Mouse (Mus musculus) granulocyte monocyte progenitor cell, adult 5-6 weeks (primary cell): ENCODE results near the gene Sec31a. TPM values are rescaled to one million over a fixed set of nuclear protein-coding genes. Genes with fewer than 3 reads are reported as not detected.

Source experiments
- ATAC-seq: replicated peaks from 2 replicates; pipeline ENCODE4 v1.8.0; 2016; ENCODE audit warnings: mild to moderate bottlenecking, moderate TSS enrichment, inconsistent platforms; ENCODE audit not compliant: poor library complexity, severe bottlenecking
- total RNA-seq, 2 experiments: library from RNA; stranded (forward) in 1 of 2; stranded (reverse) in 1 of 2; fragments of 200-712, 200-1000 nt in 1 of 2; fragments of >200 nt in 1 of 2; fragmentation: Nextera tagmentation in 1 of 2; gene quantifications; 2 replicates each; pipeline ENCODE4 v1.2.3; 2014 to 2017

Gene Sec31a
- total RNA-seq, 2 experiments from 2014 or later, result 109 to 188 TPM

GRCm38 (mm10) chr5:100412886-100413285 lies 3.1 kb downstream of the Sec31a start:
- ATAC-seq, result no peak

DNA sequence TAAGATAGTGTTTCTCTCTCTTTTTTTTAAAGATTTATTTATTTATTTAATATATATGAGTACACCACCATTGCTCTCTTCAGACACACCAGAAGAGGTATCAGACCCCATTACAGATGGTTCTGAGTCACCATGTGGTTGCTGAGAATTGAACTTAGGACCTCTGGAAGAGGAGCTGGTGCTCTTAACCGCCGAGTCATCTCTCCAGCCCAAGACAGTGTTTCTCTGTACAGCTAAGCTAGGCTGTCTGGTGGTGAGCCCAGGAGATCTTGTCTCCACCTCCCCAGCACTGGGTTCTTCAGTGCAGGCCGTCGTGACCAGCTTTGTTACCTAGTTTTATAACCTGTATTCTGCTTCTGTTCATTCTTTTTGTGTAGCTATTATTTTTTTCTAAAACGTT lies 5.8 kb downstream of the Sec31a start:
- ATAC-seq, result no peak

GRCm38 (mm10) chr5:100408485-100408884 lies 7.5 kb downstream of the Sec31a start:
- ATAC-seq, result no peak

- no peak for ATAC-seq
These were observed 19.3 kb downstream of the Sec31a start for GRCm38 (mm10) chr5:100396753-100397152.

DNA sequence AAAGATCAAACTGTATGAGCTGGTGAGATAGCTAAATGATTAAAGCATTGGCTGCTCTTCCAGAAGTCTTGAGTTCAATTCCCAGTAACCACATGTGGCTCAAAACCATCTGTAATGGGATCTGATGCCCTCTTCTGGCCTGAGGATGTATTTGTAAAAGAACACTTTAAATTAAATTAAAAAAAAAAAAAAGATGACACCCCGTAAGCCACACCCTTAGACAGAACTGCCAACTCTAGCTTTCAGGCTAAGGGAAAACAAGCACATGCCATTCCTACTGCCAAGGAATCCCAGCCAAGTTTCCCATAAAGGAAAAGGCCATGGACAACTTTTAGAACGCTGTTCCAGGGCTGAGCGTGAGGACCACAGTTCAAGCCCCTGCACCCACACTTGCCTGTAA lies 22.4 kb downstream of the Sec31a start:
- ATAC-seq, result no peak

- no peak for ATAC-seq
These were observed 23.5 kb downstream of the Sec31a start for GRCm38 (mm10) chr5:100392436-100392955.

- no peak for ATAC-seq
These were observed 32.1 kb downstream of the Sec31a start for GRCm38 (mm10) chr5:100383782-100384510.

DNA sequence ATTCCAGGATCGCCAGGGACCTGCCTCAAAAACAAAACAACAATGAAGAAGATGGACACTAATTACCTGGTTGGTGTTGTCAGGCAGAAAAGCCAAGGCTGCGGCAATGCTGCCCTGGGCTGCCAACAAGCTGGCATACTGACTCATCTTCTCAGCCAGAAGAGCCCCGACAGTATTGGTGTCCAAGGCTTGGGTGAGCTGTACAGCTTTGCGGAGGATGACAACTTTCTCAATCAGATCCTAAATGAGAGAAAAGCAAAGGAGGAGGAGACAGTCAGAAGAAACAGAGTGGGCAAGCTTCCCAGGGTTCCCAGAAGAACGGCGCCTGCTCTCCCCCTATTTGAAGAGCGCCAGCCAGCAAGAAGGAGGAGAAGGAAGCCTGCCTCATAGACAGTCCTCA lies 34.9 kb downstream of the Sec31a start:
- no peak for ATAC-seq

DNA sequence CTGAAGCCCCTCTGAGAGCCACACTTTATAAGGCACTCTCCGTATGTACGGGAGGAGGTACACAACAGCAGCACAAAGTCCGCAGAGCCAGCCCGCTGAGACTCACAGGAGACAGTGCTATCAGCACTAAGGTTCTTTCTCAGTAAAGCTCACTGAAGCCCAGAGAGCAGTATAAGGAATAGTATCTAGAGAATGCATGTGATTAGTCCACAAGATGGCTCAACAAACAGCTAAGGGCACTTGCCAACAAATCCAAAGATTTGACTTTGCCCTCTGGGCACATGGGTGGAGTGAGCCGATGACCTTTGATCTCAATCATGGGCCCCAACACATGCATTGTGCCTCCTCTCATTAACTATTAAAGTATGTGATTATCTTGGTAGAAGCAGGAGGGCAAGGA lies 35.8 kb downstream of the Sec31a start:
- no peak for ATAC-seq

DNA sequence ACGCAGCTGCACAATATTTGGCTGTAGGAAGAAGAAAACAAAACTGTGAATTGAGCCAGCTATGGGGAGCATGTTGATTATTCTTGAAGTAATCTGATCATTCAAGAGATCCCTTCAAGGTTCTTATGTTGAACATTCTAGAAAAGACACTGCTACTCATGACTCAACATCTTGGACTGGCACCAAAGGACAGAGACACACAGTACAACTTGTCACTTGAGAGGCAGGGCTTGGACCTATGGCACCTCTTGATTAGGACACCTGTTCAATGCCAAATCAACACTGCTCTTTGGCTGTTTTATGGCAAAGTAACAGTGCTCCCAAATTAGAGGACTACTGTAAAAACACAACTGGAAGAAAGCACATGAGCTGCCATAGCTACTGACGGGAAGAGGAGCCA lies 37.1 kb downstream of the Sec31a start:
- ATAC-seq, result no peak

- ATAC-seq, result no peak
These were observed 37.8 kb downstream of the Sec31a start for GRCm38 (mm10) chr5:100378211-100378610.

DNA sequence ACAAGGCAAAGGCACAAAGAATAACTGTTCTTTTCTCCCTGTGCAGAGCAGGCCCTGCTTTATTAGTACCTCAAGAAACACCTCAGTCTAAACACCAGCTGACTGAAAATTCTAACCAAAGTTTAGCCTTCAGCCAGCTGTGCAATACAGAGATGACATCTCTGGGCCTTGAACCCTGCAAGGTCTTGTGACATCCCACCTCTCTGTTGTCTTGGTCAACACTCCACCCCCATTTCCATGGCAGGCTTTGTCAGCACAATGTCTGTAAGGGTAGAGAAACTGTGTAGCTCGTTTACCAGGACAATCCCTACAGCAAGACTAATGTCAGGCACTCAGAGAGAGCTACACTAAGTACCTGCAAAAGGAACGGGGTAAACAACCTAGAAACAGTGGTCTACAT lies 38.7 kb downstream of the Sec31a start:
- no peak for ATAC-seq

- ATAC-seq, result no peak
These were observed 41.3 kb downstream of the Sec31a start for GRCm38 (mm10) chr5:100374703-100375102.

DNA sequence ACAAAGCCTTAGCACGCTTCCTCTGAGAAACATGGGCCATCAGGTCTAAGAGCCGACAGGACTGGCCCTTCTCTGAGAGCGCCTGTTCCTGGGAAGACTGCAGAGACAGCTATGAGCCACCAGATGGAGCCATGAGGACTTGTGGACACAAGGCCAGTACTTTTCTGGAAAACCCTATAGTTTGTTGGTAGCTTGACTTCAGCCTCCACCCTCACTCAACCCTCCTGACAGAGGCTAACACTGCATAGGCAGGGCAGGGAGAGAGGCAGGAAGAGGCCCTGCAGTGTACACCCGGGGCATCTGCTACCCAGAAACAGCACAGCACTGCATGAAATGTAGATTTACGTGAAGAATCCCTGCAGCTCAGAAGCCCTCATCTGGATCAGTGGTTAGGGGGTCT lies 42.1 kb downstream of the Sec31a start:
- peak; percentile 75 for ATAC-seq

GRCm38 (mm10) chr5:100370919-100371318 lies 45.1 kb downstream of the Sec31a start:
- ATAC-seq, result no peak

GRCm38 (mm10) chr5:100369825-100370459 lies 46.1 kb downstream of the Sec31a start:
- peak; percentile 20; the same call in 1 of the 2 replicates for ATAC-seq

DNA sequence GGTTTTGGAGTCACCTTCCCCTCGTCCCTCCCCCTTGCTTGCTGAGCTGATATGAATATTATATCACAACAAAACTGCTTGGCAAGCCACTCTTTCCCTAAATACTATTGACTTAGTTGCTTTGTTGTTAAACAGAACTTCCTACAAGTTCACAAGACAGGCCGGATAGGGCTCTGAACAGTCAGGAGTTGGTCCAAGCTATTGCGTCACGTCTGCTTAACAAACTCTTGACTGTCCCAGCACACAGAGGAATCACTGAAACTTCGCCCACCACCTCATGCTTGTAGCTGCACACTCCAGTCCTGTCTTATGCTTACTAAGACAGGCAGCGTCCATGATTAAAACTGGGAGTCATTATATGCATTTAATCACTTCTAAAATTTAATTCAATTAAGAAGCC lies 46.9 kb downstream of the Sec31a start:
- peak; percentile 50 for ATAC-seq

DNA sequence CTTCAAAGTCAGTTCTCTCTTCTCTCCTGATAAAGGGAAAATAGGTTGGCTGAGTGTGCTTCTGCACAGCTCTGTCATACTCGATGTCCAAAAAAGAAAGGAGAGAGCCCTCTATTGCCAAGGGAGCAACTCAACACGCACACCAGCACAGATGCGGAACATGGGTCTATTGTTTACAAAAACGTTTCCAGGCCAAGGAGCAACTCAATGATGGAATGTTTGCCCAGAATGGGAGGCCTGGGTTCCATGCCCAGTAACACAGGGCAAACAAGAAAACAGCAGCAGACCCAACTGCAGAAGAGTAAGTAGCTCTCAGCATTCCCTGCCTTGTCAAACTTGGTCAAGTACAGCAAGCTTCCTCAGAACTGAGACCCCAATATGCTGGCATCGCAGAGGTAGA lies 47.5 kb downstream of the Sec31a start:
- ATAC-seq, result no peak

DNA sequence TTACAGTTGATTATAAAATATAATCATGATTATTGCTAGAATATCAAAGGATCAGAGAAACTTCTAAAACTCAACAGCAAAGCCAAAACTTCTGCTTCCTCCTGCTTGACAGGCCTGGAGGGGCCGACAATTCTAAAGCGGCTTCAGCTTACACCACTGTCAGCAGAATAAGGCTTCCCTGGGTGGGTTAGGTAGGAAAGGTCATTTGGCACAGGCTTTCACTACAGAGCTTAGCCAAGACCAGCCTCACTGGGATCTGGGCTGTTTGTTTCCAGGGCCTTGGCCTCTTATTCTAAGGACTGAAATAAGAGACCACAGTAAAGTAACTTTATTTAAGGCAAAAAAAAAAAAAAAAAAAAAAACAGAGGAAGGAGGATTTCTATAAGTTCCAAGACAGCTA lies 49.0 kb downstream of the Sec31a start:
- no peak for ATAC-seq

DNA sequence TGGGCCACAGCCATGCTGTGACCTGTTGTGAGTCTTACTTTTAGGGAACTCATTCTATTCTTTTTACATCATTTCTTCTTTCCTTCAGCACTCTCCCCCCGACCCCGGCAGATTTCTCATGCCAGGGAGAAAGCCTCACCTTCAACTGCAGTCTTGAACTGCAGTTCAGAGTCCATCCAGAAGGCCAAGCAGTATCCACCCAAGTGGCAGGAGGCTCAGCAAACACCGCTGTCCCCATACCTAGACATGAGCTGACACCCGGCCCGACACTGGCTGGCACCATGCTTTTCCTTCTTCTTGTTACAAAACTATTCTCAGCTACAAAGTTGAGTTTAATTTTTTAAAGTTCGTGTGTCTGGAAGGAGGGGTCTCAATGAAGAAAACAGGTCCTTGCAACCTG lies 55.7 kb downstream of the Sec31a start:
- ATAC-seq, result no peak

DNA sequence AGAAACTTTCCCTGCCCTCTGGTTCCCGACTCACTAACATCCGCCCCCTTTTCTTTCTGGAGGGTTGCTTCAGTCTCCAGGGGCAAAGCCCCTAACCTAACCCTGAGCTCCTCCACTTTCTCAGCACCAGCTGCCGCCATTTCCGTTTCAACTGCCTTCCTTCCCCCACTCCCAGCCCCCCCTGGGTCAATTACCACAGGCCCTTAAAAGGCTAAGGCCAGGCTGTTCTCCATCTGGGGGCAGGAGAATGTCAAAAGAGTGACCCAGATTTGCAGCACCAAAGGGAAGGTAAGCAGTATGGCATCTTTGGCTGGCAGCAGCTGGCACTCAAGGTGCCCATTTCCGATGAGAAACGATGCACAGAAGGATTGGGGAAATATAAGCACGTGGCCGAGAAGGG lies 57.7 kb downstream of the Sec31a start:
- peak; percentile 59 for ATAC-seq

DNA sequence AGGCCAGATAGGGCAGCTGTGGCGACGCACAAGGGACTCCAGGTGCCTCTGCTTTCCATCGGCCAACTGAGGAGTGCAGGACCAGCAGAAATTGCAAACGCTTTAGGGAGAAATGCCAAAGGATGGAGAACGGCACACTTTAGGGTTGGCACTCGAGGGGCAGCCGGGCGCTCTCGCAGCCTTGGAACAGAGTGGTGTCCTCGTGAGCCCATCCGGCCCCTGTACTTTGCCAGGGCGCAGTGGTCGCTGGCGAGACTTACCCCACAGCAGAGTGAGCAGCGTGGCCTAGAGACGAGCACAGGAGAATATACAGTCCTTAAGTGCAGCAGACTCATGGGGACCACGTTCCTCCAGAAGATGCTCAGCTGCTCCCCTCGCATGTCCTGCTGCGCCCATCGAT lies 61.4 kb downstream of the Sec31a start:
- no peak for ATAC-seq
